Mouse (Mus musculus): ENCODE measurements around the gene Pigl.

Gene Pigl

GRCm38 (mm10) chr11:62513311-62513710, 55.1 kb downstream of the Pigl start:
- DNase-seq (ENCODE audit: low spot score in 2 of 2): no peak

- no peak for DNase-seq (ENCODE audit: low spot score in 2 of 2)
These were observed 60.7 kb downstream of the Pigl start for GRCm38 (mm10) chr11:62518991-62519390.

- no peak for DNase-seq (ENCODE audit: low spot score in 2 of 2)
These were observed 64.0 kb downstream of the Pigl start for GRCm38 (mm10) chr11:62522283-62522682.

GRCm38 (mm10) chr11:62537089-62537488, 78.8 kb downstream of the Pigl start:
- DNase-seq (ENCODE audit: low spot score in 2 of 2): no peak

- DNase-seq (ENCODE audit: low spot score in 2 of 2): no peak
These were observed 79.3 kb downstream of the Pigl start for GRCm38 (mm10) chr11:62537590-62537989.

- DNase-seq (ENCODE audit: low spot score in 2 of 2): peak; percentile 18 to 31
These were observed 80.2 kb downstream of the Pigl start for GRCm38 (mm10) chr11:62538321-62539088.

- DNase-seq (ENCODE audit: low spot score in 2 of 2): peak; percentile 28 to 65
These were observed 81.0 kb downstream of the Pigl start, which contains the start of gene Cenpv for GRCm38 (mm10) chr11:62539089-62539890. Gene Cenpv, minus strand, starts transcription at chr11:62539261.

GRCm38 (mm10) chr11:62540167-62540566, 81.9 kb downstream of the Pigl start:
- no peak for DNase-seq (ENCODE audit: low spot score in 2 of 2)

- DNase-seq (ENCODE audit: low spot score in 2 of 2): no peak
These were observed 82.7 kb downstream of the Pigl start for GRCm38 (mm10) chr11:62540969-62541368.

GRCm38 (mm10) chr11:62541581-62541980, 83.3 kb downstream of the Pigl start:
- DNase-seq (ENCODE audit: low spot score in 2 of 2): no peak

GRCm38 (mm10) chr11:62543991-62544390, 85.7 kb downstream of the Pigl start:
- no peak for DNase-seq (ENCODE audit: low spot score in 2 of 2)

- DNase-seq (ENCODE audit: low spot score in 2 of 2): no peak
These were observed 91.5 kb downstream of the Pigl start for GRCm38 (mm10) chr11:62549782-62550181.

GRCm38 (mm10) chr11:62550227-62550685, 92.0 kb downstream of the Pigl start:
- peak; percentile 27 to 35 for DNase-seq (ENCODE audit: low spot score in 2 of 2)

GRCm38 (mm10) chr11:62550727-62551225, 92.5 kb downstream of the Pigl start, which contains the start of gene Ubb:
Gene Ubb, plus strand, starts transcription at chr11:62551171.
- peak; percentile 99 for DNase-seq (ENCODE audit: low spot score in 2 of 2)

GRCm38 (mm10) chr11:62551226-62552119, 93.2 kb downstream of the Pigl start:
- DNase-seq (ENCODE audit: low spot score in 2 of 2): peak; percentile 85 to 89

GRCm38 (mm10) chr11:62553186-62553585, 94.9 kb downstream of the Pigl start:
- DNase-seq (ENCODE audit: low spot score in 2 of 2): no peak

GRCm38 (mm10) chr11:62553633-62554032, 95.4 kb downstream of the Pigl start:
- no peak for DNase-seq (ENCODE audit: low spot score in 2 of 2)

GRCm38 (mm10) chr11:62554163-62554855, 96.0 kb downstream of the Pigl start:
- DNase-seq (ENCODE audit: low spot score in 2 of 2): no peak

- no peak for DNase-seq (ENCODE audit: low spot score in 2 of 2)
These were observed 96.8 kb downstream of the Pigl start for GRCm38 (mm10) chr11:62554934-62555517.

- DNase-seq (ENCODE audit: low spot score in 2 of 2): no peak
These were observed 97.7 kb downstream of the Pigl start for GRCm38 (mm10) chr11:62555896-62556412.

All from frontal cortex, postnatal 14 days (tissue).